Mouse (Mus musculus) 416B (cell line): ENCODE data around the gene Phf5a.

Experiments used
- DNase-seq: peaks from one replicate; pipeline ENCODE4 v3.0.0; 2011; ENCODE audit warnings: low read depth

Phf5a gene

DNA sequence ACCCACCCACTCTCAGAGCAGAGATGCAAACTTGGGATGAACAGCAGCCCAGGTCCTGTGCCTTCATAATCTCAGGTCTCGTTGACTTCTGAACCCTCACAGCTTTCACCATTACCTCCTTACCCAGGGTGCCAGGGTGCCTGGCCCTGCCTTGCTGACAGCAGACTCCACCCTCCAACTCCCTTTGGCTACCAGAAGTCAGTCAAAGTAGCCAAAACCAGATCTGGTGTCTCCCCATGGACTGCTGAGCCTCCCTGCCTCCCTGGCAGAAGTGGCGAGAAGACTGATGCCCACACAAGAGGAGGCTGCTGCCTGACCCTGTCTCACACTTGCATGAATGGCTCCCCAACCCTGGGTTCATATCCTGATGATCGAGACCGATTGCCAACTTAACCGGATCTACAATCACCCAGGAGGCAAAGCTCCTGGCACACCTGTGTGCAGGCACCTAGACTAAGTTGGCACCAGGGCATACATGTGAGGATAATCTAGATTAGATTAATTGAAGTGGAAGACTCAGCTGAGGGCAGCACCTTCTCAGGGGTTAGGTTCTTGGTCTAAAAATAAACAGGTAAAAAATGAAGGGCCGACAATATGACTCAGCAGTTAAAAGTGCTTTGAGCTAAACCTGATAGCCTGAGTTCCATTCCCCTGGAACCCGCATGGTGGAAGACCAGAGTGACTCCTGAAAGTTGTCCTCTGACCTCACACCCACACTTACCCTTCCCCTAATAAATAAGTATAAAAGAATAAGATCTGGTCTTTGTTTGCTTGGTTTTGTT is 43.1 kb downstream of the Phf5a start:
- no peak for DNase-seq

DNA sequence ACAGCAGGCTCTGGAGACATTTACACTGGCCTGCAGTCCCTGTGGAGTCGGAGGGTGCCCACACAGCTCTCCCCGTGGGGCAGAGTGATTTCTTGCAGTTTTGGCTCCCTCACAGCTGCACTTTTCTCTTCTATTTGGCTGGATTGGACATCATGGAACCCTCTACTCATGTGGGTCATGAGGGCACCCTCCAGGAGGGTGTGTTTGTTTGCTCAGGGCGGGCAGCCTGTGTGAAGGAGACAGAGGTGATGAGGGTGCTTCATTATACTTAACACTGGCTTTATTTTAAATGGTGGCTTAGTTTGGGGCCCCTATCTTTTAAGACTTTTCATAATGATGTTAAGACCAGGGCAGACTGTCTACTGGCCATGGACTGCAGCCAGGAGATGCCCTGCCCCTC is 46.9 kb downstream of the Phf5a start:
- no peak for DNase-seq

DNA sequence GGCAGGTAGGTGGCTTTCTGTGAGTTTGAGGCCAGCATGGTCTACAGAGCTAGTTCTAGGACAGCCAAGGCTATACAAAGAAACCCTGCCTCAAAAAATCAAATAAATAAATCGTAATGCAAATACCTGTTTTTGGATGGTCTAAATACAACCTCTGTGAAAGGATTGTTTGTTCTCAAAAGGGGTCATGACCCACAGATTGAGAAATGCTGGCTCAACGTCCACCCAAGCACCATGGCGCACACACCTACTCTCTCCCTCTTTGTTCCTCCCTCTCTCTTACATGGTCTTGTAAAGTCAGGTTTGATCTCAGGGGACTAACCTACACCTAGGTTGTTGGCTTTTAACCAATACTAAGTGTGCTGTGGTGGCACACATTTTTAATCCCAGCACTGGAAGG is 49.1 kb downstream of the Phf5a start:
- DNase-seq = no peak

DNA sequence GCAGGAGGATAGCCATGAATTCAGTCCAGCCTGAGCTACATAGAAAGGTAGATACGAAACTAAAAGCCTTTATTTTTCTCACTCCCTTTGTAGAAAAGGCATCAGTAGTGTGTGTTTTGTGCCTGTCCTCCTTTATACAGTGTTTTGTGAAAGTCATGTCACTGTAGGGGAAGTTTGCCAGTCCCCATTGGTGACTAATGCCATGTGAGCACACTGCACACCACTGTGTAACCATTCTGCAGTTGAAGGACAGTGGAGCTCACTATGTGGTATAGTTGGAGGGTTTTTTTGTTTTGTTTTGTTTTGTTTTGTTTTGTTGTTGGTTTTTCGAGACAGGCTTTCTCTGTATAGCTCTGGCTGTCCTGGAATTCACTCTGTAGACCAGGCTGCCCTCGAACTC is 53.3 kb downstream of the Phf5a start:
- no peak for DNase-seq

DNA sequence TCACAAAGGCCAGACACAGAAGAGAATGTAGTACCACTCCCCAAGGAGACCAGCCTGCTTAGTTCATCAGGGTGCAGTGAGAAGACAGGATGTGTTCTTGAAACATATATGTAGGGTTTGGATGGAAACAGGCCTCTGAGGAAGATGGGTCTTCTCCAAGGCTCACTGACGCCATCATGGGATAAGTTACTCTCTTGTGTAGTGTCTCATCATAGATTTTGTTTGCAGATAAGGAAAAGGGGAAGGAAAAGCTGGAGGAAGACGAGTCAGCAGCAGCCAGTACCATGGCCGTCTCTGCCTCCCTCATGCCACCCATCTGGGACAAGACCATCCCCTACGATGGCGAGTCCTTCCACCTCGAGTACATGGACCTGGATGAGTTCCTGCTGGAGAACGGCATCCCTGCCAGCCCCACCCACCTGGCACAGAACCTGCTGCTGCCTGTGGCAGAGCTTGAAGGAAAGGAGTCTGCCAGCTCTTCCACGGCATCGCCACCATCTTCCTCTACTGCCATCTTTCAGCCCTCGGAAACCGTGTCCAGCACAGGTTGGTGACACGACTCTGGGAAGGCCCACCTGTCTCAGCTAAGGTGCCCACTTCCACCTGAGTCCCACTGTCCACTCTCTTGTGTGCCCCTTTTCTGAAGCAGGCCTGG is 56.9 kb downstream of the Phf5a start:
- DNase-seq = peak; percentile 72
